Mouse (Mus musculus) right cerebral cortex, adult 18-20 months (tissue): Measurements from ENCODE around the gene Kcnd1.
"Not testable (repeated sequence)": the region's sequence is repeated elsewhere in the genome, so short reads cannot be mapped to it uniquely, and the experiment has no call there.

Source experiments
- DNase-seq: peaks from one replicate; pipeline ENCODE4 v3.0.0; 2022; ENCODE audit warnings: mixed read lengths

The Kcnd1 gene

DNA sequence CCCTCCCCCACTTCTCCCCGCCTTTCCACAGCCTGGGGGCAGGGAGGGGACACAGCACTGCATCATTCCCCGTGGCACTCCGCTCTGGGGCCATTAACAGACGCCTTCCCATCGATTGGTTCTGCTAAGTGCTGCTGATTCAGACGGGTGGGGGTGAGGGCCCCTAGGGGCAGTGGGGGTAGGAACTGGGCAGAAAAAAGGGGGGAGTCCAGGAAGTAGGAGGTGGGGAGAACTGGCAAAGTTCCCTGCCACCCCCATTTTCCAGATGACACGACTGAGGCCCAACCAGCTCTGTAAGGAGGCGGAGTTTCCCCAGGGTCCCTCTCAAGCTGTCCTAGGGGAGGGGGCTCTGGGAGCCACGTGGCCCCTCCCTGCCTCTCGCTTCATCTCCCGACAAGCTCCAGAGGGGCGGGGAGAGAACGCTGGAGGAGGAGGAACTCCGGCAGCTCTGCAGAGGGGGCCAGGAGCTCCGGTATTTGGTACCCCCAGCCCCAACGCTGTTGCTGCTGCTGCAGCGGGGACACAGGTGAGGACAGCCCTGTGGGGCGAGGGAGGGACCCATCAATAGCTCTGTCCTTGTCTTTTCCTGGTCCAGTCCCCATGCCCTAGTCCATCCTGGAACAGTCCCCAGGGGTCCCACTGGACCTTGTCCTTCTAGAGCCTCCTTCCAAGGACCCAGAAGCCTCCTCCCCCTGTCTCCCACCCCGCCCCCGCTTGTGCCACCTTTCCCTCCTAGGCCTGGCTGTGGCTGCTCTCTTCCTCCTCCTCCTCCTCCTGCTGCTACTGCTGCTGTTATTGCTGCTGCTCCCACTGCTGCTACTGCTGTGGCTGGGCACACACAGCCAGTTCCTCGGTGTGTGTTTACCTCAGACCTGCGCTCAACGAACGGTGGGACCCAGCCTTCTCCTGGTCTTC is at the start of gene Kcnd1:
Gene Kcnd1, plus strand, starts transcription at position 425 of the 915 bp plus-strand sequence.
- DNase-seq: peak; percentile 43

DNA sequence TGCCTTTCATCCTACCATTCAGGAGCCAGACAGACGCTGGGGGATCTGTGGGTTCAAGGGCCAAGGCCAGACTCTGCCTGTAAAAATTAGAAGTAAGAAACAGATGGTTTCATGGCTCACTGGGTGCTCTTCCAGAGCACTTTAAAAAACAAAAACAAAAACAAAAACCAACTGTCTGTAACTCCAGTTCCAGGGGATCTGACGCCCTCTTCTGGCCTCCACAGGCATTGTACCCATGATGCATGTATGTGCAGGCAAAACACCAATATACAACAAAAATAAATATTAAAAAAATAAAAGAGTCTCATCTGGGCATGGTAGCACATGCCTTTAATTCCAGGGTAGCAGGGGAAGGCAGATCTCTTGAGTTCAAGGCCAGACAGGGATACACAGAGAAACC is 49.3 kb upstream of the Kcnd1 start:
- DNase-seq: no peak

DNA sequence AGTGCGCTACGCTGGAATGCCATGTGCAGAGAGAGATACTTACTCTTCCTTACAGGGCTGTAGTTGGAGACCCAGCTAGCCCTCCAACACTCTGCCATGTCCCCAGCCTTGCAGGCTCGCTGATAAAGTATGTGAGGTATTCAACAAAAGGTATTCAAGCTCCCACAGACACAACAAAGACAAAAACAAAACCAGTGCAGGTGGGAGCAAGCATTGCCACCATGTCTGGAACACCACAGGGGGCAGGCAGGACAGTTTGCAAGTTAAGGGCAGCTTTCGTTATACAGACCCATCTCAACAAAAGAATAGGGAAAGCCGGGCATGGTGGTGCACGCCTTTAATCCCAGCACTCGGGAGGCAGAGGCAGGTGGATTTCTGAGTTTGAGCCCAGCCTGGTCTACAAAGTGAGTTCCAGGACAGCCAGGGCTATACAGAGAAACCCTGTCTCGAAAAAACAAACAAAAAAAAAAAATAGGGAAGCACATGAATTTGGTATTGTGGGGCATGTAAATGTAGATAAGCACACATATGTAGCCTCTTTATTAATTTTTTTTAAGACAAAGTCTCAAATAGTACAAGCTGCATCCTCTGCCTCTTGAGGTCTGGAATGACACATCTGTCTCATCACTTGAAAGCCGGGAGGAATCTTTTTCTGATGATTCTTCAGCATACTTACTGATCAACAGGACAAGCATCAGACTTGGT is 46.4 kb upstream of the Kcnd1 start:
- DNase-seq: no peak

DNA sequence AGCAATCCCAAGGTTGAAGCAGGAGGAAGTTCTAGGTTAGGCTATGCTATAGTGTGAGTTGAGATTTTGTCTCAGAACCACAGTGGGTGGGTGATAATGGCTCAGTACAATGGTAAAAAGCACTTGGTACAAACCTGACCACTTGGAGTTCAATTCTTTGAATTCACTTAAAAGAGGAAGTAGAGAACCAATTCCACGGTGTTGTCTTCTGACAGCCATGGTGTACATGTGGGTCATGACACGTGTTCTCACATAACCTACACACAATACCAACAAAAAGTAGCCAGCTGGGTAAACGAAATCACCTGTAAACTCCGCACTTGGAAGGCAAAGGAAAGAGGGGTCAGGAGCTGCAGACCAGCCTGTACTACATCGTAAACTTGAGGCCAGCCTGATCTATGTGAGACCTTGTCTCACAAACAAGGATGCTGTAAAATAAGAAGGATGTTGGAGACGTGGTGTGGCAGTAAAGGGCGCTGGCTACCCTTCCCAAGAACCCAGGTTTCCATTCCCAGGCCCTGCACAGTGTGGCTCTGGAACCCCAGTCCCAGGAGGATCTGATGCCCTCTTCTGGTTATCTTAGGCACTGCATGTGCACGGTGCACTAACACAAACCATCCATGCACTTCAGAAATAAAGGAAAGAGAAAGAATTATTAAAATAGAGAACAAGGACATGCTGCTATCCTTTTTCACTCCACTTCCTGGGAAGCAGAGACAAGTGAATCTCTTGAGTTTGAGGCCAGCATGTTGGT is 45.6 kb upstream of the Kcnd1 start:
- DNase-seq: no peak

DNA sequence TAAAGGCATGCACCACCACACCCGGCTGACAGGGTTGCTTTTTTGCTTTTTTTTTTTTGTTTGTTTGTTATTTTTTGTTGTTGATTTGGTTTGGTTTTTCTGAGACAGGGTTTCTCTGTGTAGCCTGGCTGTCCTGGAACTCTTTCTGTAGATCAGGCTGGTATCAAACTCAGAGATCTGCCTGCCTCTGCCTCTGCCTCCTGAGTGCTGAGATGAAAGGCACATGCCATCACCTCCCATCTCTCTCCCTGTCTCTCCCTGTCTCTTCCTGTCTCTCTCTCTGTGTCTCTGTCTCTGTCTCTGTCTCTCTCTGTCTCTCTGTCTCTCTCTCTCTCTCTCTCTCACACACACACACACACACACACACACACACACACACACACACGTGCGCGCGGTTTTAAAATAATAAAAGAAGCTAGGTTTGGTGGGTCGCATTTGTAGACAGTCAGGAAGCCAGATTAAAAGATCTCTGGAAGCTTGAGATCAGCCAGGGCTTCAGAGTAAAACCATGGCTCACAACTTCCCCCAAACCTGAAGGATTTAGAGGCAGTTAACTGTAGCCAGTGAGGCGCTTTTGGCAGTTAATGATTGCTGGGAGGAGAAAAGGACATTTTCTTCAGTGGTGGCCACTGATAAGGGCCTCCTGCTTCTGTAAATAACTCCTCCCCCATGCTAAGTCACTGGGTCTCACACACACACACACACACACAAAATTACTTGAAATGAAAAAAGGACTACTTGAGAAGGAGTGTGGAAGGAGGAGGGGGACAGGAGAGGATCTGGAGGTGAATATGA is 43.4 kb upstream of the Kcnd1 start:
- DNase-seq: no peak

DNA sequence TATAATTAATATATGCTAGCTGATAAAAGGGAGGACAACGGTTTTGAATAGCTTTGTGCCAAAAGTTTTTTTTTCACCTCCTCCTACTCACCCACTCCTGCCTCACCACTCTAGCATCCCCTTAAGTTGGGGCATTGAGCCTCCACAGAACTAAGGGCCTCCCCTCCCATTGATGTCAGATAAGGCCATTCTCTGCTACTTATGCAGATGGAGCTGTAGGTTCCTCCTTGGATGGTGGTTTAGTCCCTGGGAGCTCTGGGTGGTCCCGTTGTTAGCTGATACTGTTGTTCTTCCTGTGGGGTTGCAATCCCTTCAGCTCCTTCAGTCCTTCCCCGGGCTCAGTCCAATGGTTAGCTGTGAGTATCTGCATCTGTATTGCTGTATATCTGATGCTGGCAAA is 42.8 kb upstream of the Kcnd1 start:
- no peak for DNase-seq

DNA sequence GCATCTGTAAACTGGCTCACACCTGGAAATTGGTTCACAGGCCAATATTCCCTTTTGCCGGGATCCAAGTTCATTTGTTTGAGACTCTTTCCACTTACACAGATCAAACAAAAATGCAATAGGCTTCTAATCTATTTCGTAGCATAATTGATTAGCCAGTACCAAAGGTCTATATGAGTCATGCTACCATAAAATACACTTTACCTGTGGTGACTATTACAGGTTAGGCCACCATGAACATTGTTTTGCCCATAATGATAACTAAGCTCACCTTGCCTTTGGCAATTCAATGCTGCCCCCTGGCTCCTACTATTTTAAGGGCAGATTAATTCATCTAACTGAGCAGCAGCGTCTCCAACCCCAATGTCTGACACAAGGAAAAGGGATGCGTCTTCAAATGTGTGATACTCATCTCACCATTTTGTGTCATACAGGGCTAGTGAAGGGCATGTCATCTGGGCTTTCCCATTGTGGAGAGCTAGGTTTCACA is 39.4 kb upstream of the Kcnd1 start:
- no peak for DNase-seq

DNA sequence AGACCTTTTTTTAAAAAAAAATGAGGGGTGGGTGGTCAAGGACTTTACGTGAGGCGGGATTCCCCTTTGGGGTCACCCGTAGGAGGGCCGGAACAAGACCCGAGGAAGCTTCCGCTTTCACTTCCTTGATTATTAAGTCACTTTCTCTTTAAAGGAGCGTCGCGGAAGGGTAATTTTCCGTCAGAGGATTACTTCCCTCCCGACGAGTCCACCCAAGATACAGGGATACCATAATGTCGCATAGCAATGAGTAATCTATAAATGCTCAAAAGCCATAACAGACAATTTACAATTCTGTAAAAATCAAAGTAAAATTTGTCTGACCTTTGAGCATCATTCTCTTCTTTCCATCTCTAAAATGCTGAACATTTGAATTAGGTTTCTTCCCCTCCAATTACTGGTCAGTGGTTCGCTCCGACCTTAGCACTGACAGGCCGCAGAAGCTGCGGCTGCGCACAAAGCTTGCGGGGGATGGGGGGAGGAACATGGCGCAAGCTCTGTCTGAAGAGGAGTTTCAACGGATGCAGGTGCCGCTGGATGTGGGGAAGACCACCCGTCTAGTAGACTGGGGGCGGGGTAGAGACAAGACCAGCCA is 32.5 kb upstream of the Kcnd1 start, which contains the start of gene Gripap1:
Gene Gripap1, plus strand, starts transcription at position 224 of the 595 bp plus-strand sequence.
- peak; percentile 72 for DNase-seq

DNA sequence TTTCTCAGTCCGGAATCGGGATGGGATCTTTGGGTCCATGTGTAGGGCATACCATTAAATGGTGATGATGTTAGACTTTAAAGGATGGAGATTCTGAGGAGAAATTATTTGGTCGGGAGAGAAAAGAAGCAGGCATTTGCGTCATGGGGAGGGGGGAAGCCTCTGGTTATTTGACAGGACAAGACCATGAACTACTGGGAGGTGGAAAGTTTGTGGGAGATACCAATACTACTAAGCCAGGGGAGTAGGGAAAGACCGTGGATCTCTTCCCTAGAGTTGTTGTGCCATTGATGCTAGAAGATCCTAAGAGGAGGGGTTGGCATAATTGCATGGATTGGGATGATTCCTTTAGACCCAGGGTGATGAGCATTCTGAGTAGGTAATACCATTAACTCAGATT is 31.8 kb upstream of the Kcnd1 start:
- no peak for DNase-seq

DNA sequence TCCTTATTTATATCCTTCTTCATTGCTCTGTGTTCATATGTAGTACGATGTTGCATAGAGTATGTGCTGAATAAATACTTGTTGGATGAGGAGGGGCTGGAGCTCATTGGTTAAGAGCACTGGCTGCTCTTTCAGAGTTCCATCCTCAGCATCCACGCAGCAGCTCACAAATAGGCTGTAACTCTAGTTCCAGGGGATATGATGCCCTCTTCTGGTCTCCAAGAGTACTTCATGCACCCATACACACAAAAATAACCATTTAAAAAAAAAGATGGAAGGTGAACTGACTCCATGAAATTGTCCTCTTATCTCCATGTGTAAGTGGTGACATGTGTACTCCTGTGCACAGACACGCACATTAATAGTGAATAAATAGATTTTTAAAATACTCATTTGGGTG is 28.7 kb upstream of the Kcnd1 start:
- DNase-seq: no peak

DNA sequence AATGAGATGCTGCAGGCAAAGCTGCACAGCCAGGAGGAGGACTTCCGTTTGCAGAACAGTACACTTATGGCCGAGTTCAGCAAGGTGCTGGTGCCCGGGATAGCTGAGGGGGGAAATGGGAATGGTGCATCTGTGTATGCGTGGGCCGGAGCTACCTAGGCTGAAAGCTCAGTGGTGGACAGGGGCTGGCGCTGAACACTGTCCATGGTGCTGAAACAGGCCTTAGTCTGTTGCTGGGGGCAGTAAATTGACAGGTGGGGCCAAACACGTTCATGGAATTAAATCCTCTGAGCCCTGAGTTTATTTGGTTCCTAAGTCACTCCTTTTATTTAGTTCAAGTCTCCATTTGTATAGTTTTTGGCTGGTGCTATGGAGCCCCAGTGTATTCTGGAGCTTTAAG is 27.1 kb upstream of the Kcnd1 start:
- no peak for DNase-seq

DNA sequence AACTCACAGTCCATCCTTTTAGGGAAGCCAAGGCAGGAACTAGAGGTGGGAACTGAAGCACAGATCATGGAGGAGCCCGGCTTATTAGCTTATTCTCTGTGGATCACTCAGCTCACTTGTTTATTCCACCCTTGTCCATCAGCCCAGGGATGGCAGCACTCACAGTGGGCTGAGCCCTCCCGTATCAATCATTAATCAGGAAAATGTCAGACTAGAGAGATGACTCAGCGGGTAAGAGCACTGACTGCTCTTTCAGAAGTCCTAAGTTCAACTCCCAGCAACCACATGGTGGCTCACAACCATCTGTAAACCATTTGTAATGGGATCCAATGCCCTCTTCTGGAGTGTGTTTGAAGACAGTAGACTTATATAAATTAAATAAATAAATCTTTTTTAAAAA is 24.8 kb upstream of the Kcnd1 start:
- DNase-seq: no peak

DNA sequence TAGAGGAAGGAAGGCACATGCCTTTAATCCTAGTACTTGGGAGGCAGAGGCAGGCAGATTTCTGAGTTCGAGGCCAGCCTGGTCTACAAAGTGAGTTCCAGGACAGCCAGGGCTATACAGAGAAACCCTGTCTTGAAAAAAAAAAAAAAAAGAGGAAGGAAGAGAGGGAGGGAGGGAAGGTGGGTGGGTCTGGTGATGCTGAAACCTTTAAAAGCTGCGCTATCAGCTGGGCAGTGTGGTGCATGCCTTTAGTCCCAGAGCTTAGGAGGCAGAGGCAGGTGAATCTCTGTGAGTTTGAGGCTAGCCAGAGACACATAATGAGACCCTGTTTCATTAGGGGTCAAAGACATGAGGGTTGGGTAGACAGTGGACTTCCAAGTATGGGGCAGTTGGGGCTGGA is 19.9 kb upstream of the Kcnd1 start:
- not testable (repeated sequence) for DNase-seq

DNA sequence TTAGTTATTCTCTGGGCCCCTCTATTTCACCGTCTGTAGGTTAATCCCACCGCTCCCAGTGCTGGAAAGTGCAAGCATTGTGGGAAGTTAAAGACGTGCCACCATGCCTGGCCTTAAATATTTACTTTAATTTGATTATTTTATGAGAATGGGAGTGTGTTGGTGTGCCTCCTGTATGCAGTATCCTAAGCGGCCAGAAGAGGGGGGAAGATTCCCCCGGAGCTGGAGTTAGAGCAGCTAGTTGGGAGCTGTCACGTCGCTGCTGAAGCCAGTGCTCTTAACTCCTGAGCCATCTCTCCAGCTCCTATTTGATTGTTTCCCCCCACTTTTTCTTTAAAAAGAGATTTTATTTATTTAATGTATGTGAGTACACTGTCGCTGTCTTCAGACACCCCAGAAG is 7.1 kb upstream of the Kcnd1 start:
- DNase-seq: not testable (repeated sequence)

DNA sequence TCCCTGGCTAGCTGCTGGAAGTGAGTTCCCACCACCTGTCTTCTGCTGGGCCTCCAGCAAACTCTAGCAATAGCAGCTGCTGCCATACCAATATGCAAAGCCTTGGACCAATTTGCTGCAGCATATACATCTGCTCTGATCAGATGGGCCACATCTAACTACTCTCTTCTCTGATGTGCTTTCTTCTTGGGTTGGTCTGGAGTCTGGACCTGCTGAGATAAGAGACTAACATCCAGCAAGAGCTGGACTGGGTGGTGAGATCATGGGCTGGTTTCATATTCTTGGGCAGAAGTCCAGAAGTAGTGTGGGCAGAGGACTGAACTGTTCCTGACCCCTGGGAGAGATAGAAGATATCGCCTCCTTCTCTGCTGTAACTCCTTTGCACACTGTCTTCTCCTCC is 15.1 kb downstream of the Kcnd1 start:
- DNase-seq: no peak

DNA sequence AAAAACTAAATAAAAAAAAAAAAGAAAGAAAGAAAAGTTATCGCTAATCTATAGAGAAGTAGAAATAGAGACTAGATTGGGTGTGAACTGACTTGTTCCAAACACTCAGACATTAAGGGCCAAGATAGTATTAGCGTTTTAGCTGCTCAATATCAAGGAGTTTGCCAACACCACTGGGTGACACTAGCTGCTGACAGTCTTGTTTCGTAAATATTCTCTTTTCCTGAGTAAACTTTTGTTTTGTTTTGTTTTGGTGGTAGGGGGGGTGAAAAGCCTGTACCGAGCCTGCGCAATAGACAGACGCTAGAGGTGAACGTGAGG is 18.7 kb downstream of the Kcnd1 start:
- no peak for DNase-seq

DNA sequence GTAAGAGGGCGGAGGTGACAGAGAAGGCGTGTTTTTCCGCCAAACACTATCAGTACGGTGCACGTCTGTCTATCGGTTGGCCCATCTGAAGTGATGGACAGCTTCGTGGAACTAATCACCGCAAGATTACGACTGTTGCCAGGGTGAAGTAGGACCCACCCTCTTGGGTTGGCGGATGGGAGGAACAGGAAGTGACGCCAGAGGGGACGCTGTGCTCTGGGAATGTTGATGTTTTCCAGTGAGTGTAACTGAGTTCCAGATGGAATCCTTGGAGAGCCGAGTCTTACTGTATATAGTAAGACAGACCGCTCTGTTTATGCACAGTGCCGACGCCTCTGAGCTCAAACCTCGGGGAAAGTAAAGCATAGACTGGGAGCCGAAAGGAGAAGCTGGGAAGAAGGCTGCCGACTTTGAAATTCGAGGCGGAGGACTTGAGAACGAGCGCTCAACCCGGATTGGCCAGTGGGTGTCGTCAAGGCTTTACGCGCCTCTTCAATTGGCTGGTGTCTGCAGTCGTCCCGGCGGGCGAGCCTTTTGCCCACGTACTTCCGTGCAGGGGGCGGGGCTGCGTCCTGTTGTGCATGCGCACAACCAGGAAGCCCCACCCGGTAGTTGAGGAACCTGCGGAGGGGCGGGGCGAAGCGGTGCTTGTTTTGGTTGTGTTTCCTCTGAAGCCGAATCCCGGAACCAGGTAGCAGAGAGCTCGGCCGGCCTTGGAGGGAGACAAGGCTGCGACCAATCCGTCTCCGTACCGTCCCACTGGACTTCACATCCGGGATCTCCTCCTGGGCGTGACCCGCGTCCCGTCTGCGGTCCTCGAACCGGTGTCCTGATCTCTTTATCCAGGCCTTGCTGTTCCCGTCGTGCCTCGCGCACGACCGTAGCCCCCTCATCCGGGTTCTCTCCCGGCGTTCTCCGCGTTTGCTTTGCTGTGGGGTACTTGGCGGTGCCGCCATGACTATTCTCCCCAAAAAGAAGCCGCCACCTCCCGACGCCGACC is 19.4 kb downstream of the Kcnd1 start, which contains the start of gene Otud5:
Gene Otud5, plus strand, starts transcription at position 202 of the 1,000 bp plus-strand sequence.
- DNase-seq: peak; percentile 96

DNA sequence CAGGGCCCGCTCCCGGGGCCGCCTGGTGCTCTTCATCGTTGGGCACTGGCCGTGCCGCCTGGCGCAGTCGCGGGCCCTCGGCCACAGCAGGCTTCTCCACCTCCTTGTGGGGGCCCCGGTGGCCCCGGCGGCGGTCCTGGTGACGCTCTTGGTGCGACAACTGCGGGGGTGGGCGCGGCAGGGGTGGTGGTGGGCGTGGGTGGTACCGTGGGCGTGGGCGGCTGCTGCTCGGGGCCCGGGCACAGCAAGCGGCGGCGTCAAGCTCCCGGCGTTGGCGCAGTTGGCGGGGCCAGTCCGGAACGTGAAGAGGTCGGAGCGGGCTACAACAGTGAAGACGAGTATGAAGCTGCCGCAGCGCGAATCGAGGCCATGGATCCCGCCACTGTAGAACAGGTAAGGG is 20.2 kb downstream of the Kcnd1 start:
- DNase-seq: peak; percentile 6

DNA sequence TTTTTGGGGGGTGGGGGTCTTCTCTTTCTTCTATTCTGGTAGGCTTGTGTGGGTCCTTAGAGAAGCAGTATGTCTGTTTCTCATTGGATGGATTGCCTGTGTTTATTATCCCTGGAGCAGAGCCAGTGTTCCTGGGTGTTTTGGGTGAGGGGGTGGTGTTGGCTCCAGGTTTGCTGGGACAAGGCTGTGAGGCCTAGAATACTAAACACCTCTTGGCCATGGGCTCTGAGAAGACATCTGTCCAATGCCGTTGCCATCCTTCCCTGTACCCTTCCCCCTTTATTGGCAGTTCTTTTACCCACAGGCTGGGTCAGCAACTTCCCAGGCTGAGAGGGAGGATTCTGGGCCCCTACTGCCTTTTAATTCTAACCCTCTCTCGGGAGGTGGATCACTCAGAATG is 25.8 kb downstream of the Kcnd1 start:
- DNase-seq: peak; percentile 8

DNA sequence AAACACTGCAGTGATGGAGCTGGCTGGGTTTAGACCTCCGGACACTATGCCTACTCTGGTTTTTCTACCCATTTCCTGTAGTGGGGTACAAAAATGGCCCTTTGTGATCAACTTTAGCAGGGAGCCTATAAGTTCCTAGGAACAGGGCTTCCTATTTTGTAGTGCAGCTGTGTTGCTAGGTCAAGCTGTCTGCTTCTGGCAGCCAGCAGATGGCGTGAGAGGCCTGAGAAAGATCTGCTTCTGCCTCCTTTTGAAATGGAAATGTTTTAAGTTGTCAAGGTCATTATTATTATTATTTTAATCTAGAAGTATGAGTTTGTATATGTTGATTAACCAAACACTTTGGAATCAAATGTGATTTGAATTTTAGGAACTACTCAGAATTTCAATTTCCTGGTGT is 32.5 kb downstream of the Kcnd1 start:
- peak; percentile 15 for DNase-seq
